In genomic region chr17:42938579-42938978, GRCm38 (mm10) we compare ENCODE assay signal across 11 mouse cellular contexts.
DNase-seq lines count a peak whose midpoint lies in the region; ATAC-seq lines count a peak whose summit lies in the region.
"Had no signal": no experiment of that assay in that cellular context is flagged by ENCODE, and none has a peak within 500 bp of the region (broad histone marks: within the 10 kb centered on the region; RNA-seq: fewer than 3 reads in every experiment).

No protein-coding gene starts in this region.

- ATAC-seq in granulocyte monocyte progenitor cell, adult 5-6 weeks (replicated peaks; ENCODE audit: poor library complexity, severe bottlenecking): peak; percentile 83
- ATAC-seq: forebrain, embryonic 13.5 days had no signal

- peak; percentile 83 for DNase-seq in 3T3-L1 (ENCODE audit: low read depth, low spot score)
- DNase-seq in NIH3T3 (ENCODE audit: low read depth): peak; percentile 41
- DNase-seq in lung, postnatal 25 days (ENCODE audit: low spot score): peak; percentile 14
- no peak for DNase-seq in embryo, embryonic 10.5 days (ENCODE audit: low spot score)
- no peak for DNase-seq in frontal cortex, adult 2 months (ENCODE audit: extremely low spot score in 1 of 2, low spot score in 1 of 2)
- no peak for DNase-seq in heart, postnatal 14 days
- DNase-seq: cerebellum, adult 18-20 months; heart, postnatal 10 days; right cerebral cortex, postnatal 14 days had no signal

- intact Hi-C loops in heart, postnatal 14 days (cut with DNase I): no loop called here

Comparison
In these comparisons a context has a peak if more than half of its experiments do, and no peak if none do; other contexts are left out.
1. DNase-seq: peak in 3T3-L1 (single experiment), NIH3T3 (single experiment) and lung, postnatal 25 days (single experiment); none in embryo, embryonic 10.5 days (single experiment), frontal cortex, adult 2 months (0 of 2) and heart, postnatal 14 days (0 of 2).